Mouse (Mus musculus) mesoderm, embryonic 11.5 days (tissue): ENCODE measurements at regions not wholly inside any gene's neighbourhood (a gene's known extent, or its start where the extent isn't known, plus 50 kb on each side); places are given as distances from the start of the nearest gene placed in this dataset.
A peak's percentile ranks its signal among the peaks of the same experiment; 100 is the strongest.

ENCODE experiments used
- DNase-seq: peaks from one replicate; pipeline ENCODE4 v3.0.0-alpha.2; 2012; ENCODE audit warnings: low read depth, low spot score

- no peak for DNase-seq
These were observed 364.0 kb downstream of the Cntnap4 start for GRCm38 (mm10) chr8:112933815-112934214.

GRCm38 (mm10) chr8:112935411-112935810 is 365.6 kb downstream of the Cntnap4 start:
- no peak for DNase-seq

GRCm38 (mm10) chr8:112935897-112936719 is 366.3 kb downstream of the Cntnap4 start:
- no peak for DNase-seq

- peak; percentile 78 for DNase-seq
These were observed 402.6 kb downstream of the Cntnap4 start for GRCm38 (mm10) chr8:112972418-112972817.

GRCm38 (mm10) chr8:112975734-112976133 is 405.9 kb downstream of the Cntnap4 start:
- DNase-seq = no peak

- no peak for DNase-seq
These were observed 406.5 kb downstream of the Cntnap4 start for GRCm38 (mm10) chr8:112976312-112976711.

GRCm38 (mm10) chr8:112993781-112994180 is 423.9 kb downstream of the Cntnap4 start:
- no peak for DNase-seq

GRCm38 (mm10) chr8:113007356-113007755 is 437.5 kb downstream of the Cntnap4 start:
- DNase-seq = no peak

- peak; percentile 0 for DNase-seq
These were observed 459.0 kb downstream of the Cntnap4 start for GRCm38 (mm10) chr8:113028880-113029279.

- DNase-seq = no peak
These were observed 482.1 kb downstream of the Cntnap4 start for GRCm38 (mm10) chr8:113051770-113052473.

- no peak for DNase-seq
These were observed 495.7 kb downstream of the Cntnap4 start for GRCm38 (mm10) chr8:113065246-113066169.

GRCm38 (mm10) chr8:113066170-113066708 is 496.4 kb downstream of the Cntnap4 start:
- no peak for DNase-seq

- no peak for DNase-seq
These were observed 514.1 kb downstream of the Cntnap4 start for GRCm38 (mm10) chr8:113083976-113084375.

GRCm38 (mm10) chr8:113087586-113087985 is 517.7 kb downstream of the Cntnap4 start:
- no peak for DNase-seq

GRCm38 (mm10) chr8:113111665-113112064 is 523.7 kb upstream of the Mon1b start:
- DNase-seq = no peak

- peak; percentile 25 for DNase-seq
These were observed 521.2 kb upstream of the Mon1b start for GRCm38 (mm10) chr8:113114165-113114700.

GRCm38 (mm10) chr8:113117241-113117640 is 518.1 kb upstream of the Mon1b start:
- DNase-seq = no peak

- DNase-seq = no peak
These were observed 509.8 kb upstream of the Mon1b start for GRCm38 (mm10) chr8:113125586-113125985.

- no peak for DNase-seq
These were observed 498.0 kb upstream of the Mon1b start for GRCm38 (mm10) chr8:113137361-113137760.

GRCm38 (mm10) chr8:113140021-113140420 is 495.4 kb upstream of the Mon1b start:
- DNase-seq = no peak

GRCm38 (mm10) chr8:113141131-113141530 is 494.3 kb upstream of the Mon1b start:
- DNase-seq = no peak
